Mouse (Mus musculus) heart, postnatal 0 days (tissue): ENCODE results near the gene Slc17a1. TPM values are rescaled to one million over a fixed set of nuclear protein-coding genes. Genes with fewer than 3 reads are reported as not detected.

Source experiments
- ATAC-seq: fragments of 200-750 bp; cut with Nextera tagmentation; 2 replicates; pipeline ENCODE4 v1.8.0; 2017; ENCODE audit warnings: low read depth, moderate number of reproducible peaks, moderate library complexity; ENCODE audit not compliant: insufficient read depth
- DNase-seq: peaks from one replicate; pipeline ENCODE4 v3.0.0-alpha.2; 2016; ENCODE audit warnings: low spot score
- H3K27ac ChIP-seq: fragments of 300-500 bp; sonication (generic); 2 replicates; pipeline ENCODE4 v1.5.1; 2014; ENCODE audit warnings: low read depth, mild to moderate bottlenecking
- H3K27me3 ChIP-seq: fragments of 300-500 bp; sonication (generic); 2 replicates; pipeline ENCODE4 v1.6.1; 2014; ENCODE audit warnings: low read length, mixed read lengths; ENCODE audit not compliant: control insufficient read depth, insufficient read depth
- H3K36me3 ChIP-seq: fragments of 300-500 bp; sonication (generic); replicated peaks from 2 replicates; pipeline ENCODE4 v1.6.1; 2014; ENCODE audit warnings: low read length, mixed read lengths; ENCODE audit not compliant: control insufficient read depth, insufficient read depth
- H3K4me1 ChIP-seq: fragments of 300-500 bp; sonication (generic); 2 replicates; pipeline ENCODE4 v1.6.1; 2014; ENCODE audit warnings: antibody characterized with exemption; ENCODE audit not compliant: control insufficient read depth, insufficient read depth
- H3K4me2 ChIP-seq: fragments of 300-500 bp; sonication (generic); 2 replicates; pipeline ENCODE4 v1.6.1; 2014; ENCODE audit warnings: low read depth, mild to moderate bottlenecking, low read length, moderate library complexity
- H3K4me3 ChIP-seq: fragments of 300-500 bp; sonication (generic); 2 replicates; pipeline ENCODE4 v1.5.1; 2014; ENCODE audit warnings: low read depth, low read length
- H3K9ac ChIP-seq: fragments of 300-500 bp; sonication (generic); replicated peaks from 2 replicates; pipeline ENCODE4 v1.6.1; 2014; ENCODE audit warnings: low read depth, low read length, mixed read lengths
- H3K9me3 ChIP-seq: fragments of 300-500 bp; sonication (generic); replicated peaks from 2 replicates; pipeline ENCODE4 v1.6.1; 2016; ENCODE audit warnings: low read length; ENCODE audit not compliant: control insufficient read depth
- CTCF ChIP-seq: IDR thresholded peaks from 2 replicates; pipeline ENCODE4 v1.5.1; 2016; ENCODE audit warnings: antibody characterized with exemption, control low read depth, low read depth
- EP300 ChIP-seq: IDR thresholded peaks from 2 replicates; pipeline ENCODE4 v1.6.1; 2016; ENCODE audit warnings: antibody characterized with exemption, low read depth
- WGBS: fragments of 180-500 bp; shearing (Covaris S2); extraction: QIAGEN DNeasy Blood & Tissue Kit; methylation state at CpG from one replicate; pipeline ENCODE4 v1.1.7; 2014; 5-methylcytosine and 5-hydroxymethylcytosine counted together
- polyA plus RNA-seq: library from polyadenylated mRNA; unstranded; fragments of >200 nt; fragmentation: Nextera tagmentation; extraction: Ambion mirVana; gene quantifications from 2 replicates; pipeline ENCODE4 v1.2.1, GENCODE M21; 2015
- total RNA-seq: library from RNA; depleted of rRNA; stranded (reverse); fragments of >200 nt; gene quantifications from 2 replicates; pipeline ENCODE4 v1.2.3, GENCODE M21; 2014; ENCODE audit warnings: low replicate concordance

The Slc17a1 gene
- total and polyA plus RNA-seq, 2 experiments from 2014 or later = not detected

DNA sequence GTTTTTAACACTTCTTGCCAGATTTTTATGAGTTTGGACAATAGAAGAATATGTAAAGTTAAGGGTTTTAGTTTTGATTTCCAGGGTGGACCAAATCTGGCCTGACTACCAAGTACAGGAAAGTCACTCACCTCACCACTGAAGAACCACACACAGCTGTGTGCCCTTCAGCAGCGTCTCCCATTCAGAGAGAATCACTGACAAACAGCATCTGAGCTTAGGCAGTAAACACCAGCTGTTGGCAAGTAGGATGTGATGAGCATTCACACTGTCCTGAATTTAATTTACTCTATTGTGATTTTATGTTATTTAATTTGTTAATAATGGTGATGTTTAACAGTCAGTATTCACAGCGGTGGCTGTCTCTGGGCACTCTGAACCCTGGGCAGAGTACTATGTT is 58.2 kb downstream of the Slc17a1 start:
- H3K27me3 ChIP-seq = no peaks in the 10 kb centered on the region
- no peaks in the 10 kb centered on the region for H3K4me1 ChIP-seq
- TF ChIP-seq CTCF (no peak), EP300 (no peak)
- ATAC-seq (no peak), DNase-seq (no peak)
- no peak overlapping the region for H3K4me3 ChIP-seq
- no peaks in the 10 kb centered on the region for H3K36me3 ChIP-seq
- H3K9ac ChIP-seq = no peak overlapping the region
- no peak overlapping the region for H3K27ac ChIP-seq
- no peak overlapping the region for H3K4me2 ChIP-seq
- no peaks in the 10 kb centered on the region for H3K9me3 ChIP-seq
- 73% methylated on average over 2 of the region's 2 CpGs for WGBS

DNA sequence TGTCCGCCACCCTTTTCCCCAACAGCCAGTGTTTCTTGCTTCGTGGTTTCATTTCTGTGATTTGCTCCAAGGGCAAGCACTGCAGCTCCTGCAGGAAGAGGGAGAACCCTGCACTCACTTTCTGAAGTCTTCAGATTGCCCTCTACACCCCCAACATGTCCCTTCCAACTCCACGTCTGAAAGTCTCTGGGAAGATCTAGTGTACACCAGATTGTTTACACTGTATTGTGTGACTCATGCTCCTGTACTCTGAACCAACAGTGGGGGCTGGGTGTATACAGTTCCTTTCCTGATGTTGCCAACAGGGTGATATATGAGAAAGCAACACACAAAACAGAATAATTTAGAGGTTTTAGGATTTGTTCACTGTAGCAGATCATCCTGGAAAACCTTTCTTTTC is 61.1 kb downstream of the Slc17a1 start:
- no peak for TF ChIP-seq CTCF
- H3K27ac ChIP-seq = no peak overlapping the region
- no peak for ATAC-seq
- no peaks in the 10 kb centered on the region for H3K9me3 ChIP-seq
- no peak overlapping the region for H3K4me3 ChIP-seq
- peak; percentile 10 for DNase-seq
- peak overlapping the region; percentile 34 for H3K4me2 ChIP-seq
- no peaks in the 10 kb centered on the region for H3K27me3 ChIP-seq
- no peaks in the 10 kb centered on the region for H3K4me1 ChIP-seq
- no peaks in the 10 kb centered on the region for H3K36me3 ChIP-seq
- 33% methylated on average over 3 of the region's 3 CpGs for WGBS
- no peak overlapping the region for H3K9ac ChIP-seq

DNA sequence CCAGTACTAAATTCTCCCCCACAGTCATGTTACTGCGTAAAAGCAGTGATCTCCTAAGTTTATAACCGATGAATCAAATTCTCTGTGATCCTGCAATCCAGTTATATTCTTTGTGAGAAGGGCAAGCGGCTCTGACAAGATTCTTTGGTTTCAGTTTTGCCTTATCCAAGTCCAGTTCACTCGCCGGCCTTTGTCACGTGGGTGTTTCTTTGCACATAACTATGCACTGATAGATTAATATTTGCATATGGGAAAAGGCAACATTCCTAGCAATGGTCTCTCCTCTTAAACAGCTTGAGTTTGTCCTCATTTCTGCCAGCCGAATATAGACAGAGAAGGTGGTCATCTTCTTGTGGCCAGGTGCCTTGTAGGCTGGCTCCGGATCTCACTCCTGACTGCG is 62.9 kb downstream of the Slc17a1 start:
- no peak for DNase-seq
- Histone ChIP-seq H3K9ac (no peak overlapping the region), H3K9me3 (no peaks in the 10 kb centered on the region), H3K4me3 (no peak overlapping the region), H3K27ac (no peak overlapping the region), H3K4me1 (no peaks in the 10 kb centered on the region), H3K36me3 (no peaks in the 10 kb centered on the region), H3K4me2 (no peak overlapping the region), H3K27me3 (no peaks in the 10 kb centered on the region)
- TF ChIP-seq EP300 (no peak), CTCF (no peak)
- WGBS = 87% methylated on average over 9 of the region's 9 CpGs
- ATAC-seq = no peak

DNA sequence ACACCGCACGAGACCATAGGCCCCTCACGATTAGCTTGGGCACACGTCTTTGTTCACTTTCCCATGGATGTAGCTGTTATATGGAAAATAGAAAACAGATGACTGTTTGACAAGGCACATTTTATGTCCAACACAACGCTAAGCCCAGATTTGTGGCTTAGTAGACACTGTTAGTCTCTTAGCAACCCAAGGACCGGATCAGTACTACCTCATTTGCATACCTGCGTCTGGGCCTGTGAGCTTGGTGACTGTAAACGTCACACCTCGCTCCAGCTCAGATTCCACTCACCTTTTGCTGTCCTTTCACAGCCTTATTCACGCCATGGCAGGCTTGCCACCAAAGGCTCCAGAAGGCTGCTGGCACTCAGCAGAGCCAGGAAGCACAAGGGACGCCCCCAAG is 63.4 kb downstream of the Slc17a1 start:
- H3K27me3 ChIP-seq = no peaks in the 10 kb centered on the region
- no peaks in the 10 kb centered on the region for H3K36me3 ChIP-seq
- H3K4me1 ChIP-seq = no peaks in the 10 kb centered on the region
- H3K9ac ChIP-seq = no peak overlapping the region
- H3K4me3 ChIP-seq = no peak overlapping the region
- ATAC-seq (no peak), DNase-seq (no peak)
- 69% methylated on average over 11 of the region's 11 CpGs for WGBS
- H3K9me3 ChIP-seq = no peaks in the 10 kb centered on the region
- no peak for TF ChIP-seq CTCF
- TF ChIP-seq EP300 = no peak
- no peak overlapping the region for H3K27ac ChIP-seq
- no peak overlapping the region for H3K4me2 ChIP-seq

DNA sequence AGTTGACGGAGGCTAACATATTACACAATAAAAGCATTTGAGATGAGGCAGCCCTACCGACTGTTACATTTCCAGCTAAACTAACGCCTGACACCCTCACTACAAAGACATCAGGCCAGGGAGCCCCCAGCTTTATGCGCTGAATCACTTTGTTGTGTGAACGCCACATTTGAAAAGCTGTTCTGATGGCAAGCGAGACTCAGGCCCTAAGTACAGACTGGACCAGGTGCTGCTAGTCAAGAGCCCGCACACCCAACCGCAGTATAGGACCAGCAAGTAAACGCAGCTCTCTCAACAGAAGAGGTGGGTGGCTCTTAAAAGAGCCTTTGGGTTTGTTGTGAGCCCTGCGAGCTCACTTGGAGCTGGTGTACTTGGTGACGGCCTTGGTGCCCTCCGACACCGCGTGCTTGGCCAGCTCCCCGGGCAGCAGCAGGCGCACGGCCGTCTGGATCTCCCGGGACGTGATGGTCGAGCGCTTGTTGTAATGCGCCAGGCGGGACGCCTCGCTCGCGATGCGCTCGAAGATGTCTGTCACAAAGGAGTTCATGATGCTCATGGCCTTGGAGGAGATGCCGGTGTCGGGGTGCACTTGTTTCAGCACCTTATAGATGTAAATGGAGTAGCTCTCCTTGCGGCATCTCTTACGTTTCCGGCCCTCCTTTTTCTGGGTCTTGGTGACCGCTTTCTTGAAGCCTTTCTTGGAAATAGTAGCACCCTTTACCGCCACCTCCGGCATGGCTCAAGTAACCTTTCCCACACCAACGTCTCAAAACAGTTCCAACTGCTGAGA is 66.1 kb downstream of the Slc17a1 start, which contains the start of gene Hist1h2ba:
Gene Hist1h2ba, minus strand, starts transcription at position 736 of the 790 bp plus-strand sequence.
- 88% methylated on average over 33 of the region's 39 CpGs for WGBS

DNA sequence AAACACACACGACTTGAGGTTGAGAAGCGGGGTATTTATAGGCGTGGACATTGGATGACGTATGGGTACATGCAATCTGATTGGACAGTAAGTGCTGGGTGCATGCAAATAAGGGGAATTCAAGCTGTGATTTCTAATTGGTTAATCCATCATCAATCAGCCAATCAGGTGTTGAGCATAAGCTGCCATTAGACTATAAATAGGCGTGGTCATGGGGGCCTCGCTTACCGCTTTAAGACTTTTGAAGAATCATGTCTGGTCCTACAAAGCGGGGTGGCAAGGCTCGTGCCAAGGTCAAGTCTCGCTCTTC is 66.6 kb downstream of the Slc17a1 start, which contains the start of gene Hist1h2aa:
Gene Hist1h2aa, plus strand, starts transcription at position 252 of the 310 bp plus-strand sequence.
- ATAC-seq = no peak
- H3K27ac ChIP-seq = no peak within 1 kb of the TSS
- H3K36me3 ChIP-seq = no peaks in the 10 kb centered on the region
- no peak for TF ChIP-seq CTCF
- TF ChIP-seq EP300 = no peak
- H3K4me2 ChIP-seq = no peak within 1 kb of the TSS
- H3K9me3 ChIP-seq = no peaks in the 10 kb centered on the region
- H3K4me1 ChIP-seq = no peaks in the 10 kb centered on the region
- WGBS = 86% methylated on average over 10 of the region's 10 CpGs
- DNase-seq = no peak
- no peak within 1 kb of the TSS for H3K9ac ChIP-seq
- no peak within 1 kb of the TSS for H3K4me3 ChIP-seq
- no peaks in the 10 kb centered on the region for H3K27me3 ChIP-seq

More for the DNA sequence above, 66.1 kb downstream of the Slc17a1 start, which contains the start of gene Hist1h2ba:
- Histone ChIP-seq H3K27me3 (no peaks in the 10 kb centered on the region), H3K27ac (no peak within 1 kb of the TSS), H3K4me1 (no peaks in the 10 kb centered on the region), H3K9me3 (no peaks in the 10 kb centered on the region), H3K4me2 (no peak within 1 kb of the TSS), H3K36me3 (no peaks in the 10 kb centered on the region), H3K4me3 (no peak within 1 kb of the TSS), H3K9ac (no peak within 1 kb of the TSS)
- TF ChIP-seq EP300 (no peak), CTCF (no peak)
- no peak for ATAC-seq
- DNase-seq = no peak
